Mouse (Mus musculus): ENCODE data around the gene Gp1bb. TPM values are rescaled to one million over a fixed set of nuclear protein-coding genes. Genes with fewer than 3 reads are reported as not detected.
A peak's percentile ranks its signal among the peaks of the same experiment; 100 is the strongest.

The Gp1bb gene
- total and polyA plus RNA-seq, 3 experiments, result 0.14 to 0.35 TPM; not detected in 1

- no peak for TF ChIP-seq RAD21 (IDR thresholded peaks at IDR 0.05; ENCODE audit: low read depth, low read length)
- TF ChIP-seq ETS1 (IDR thresholded peaks at IDR 0.05; ENCODE audit: low read depth, low read length), result no peak
- no peak for TF ChIP-seq MAFK (IDR thresholded peaks at IDR 0.05; ENCODE audit: borderline replicate concordance, low read depth, low read length)
- TF ChIP-seq SIN3A (IDR thresholded peaks at IDR 0.05; ENCODE audit: low read length), result no peak
- no peak for TF ChIP-seq KAT2A (conservative IDR thresholded peaks at IDR 0.05; ENCODE audit: low read depth, low read length)
- TF ChIP-seq MYB (IDR thresholded peaks at IDR 0.05; ENCODE audit: low read depth, low read length), result no peak
- no peak for TF ChIP-seq ZC3H11A (IDR thresholded peaks at IDR 0.05; ENCODE audit: low read depth, low read length)
- no peak for TF ChIP-seq NELFE (IDR thresholded peaks at IDR 0.05; ENCODE audit: low read depth, low read length)
- TF ChIP-seq GATA1 (IDR thresholded peaks at IDR 0.05; ENCODE audit: low read depth, low read length), result no peak
- TF ChIP-seq ELF1 (IDR thresholded peaks at IDR 0.05; ENCODE audit: low read depth, low read length), result no peak
- no peak for TF ChIP-seq MAZ (IDR thresholded peaks at IDR 0.05; ENCODE audit: low read depth, low read length)
- TF ChIP-seq ZNF384 (IDR thresholded peaks at IDR 0.05; ENCODE audit: low read depth, low read length), result no peak
- TF ChIP-seq MEF2A (IDR thresholded peaks at IDR 0.05; ENCODE audit: extremely low read depth, insufficient replicate concordance, low read depth, low read length, poor library complexity, severe bottlenecking), result no peak
- no peak for TF ChIP-seq ZKSCAN1 (IDR thresholded peaks at IDR 0.05; ENCODE audit: low read depth, low read length)
- TF ChIP-seq CTCF (IDR thresholded peaks at IDR 0.05 in 2 of 3, conservative IDR thresholded peaks at IDR 0.05 in 1 of 3; ENCODE audit: control insufficient read depth in 1 of 3, insufficient read depth in 1 of 3, low read depth in 2 of 3, low read length in 3 of 3, poor library complexity in 1 of 3, severe bottlenecking in 1 of 3), result no peak
- TF ChIP-seq POLR2AphosphoS2 (IDR thresholded peaks at IDR 0.05; ENCODE audit: low read length), result no peak
- TF ChIP-seq EP300 (IDR thresholded peaks at IDR 0.05; ENCODE audit: low read depth in 1 of 2, low read length in 2 of 2), result no peak
- TF ChIP-seq MYC (IDR thresholded peaks at IDR 0.05; ENCODE audit: low read depth, low read length), result no peak
- TF ChIP-seq MAX (IDR thresholded peaks at IDR 0.05; ENCODE audit: low read length), result no peak
- TF ChIP-seq USF1 (IDR thresholded peaks at IDR 0.05; ENCODE audit: low read depth, low read length), result no peak
- Histone ChIP-seq H3K4me1 (ENCODE audit: control insufficient read depth in 1 of 2, insufficient read depth in 2 of 2, low read length in 2 of 2) (no peaks in the 10 kb centered on the region), H3K36me3 (ENCODE audit: control insufficient read depth in 1 of 2, insufficient read depth in 2 of 2, low read length in 2 of 2) (no peaks in the 10 kb centered on the region), H3K27me3 (ENCODE audit: control insufficient read depth in 1 of 2, insufficient read depth in 2 of 2, low read length in 2 of 2) (peaks cover 1 to 2% of the 10 kb centered on the region in 2 experiments; a peak in 3 of 4 replicates), H3K9ac (ENCODE audit: control insufficient read depth, low read depth, low read length, poor library complexity, severe bottlenecking) (no peak overlapping the region), H3K79me2 (ENCODE audit: control insufficient read depth, insufficient read depth, low read length, poor library complexity) (no peaks in the 10 kb centered on the region), H3K4me3 (ENCODE audit: control insufficient read depth in 1 of 2, insufficient read depth in 1 of 2, low read depth in 2 of 2, low read length in 2 of 2) (no peak overlapping the region), H3K9me3 (replicated peaks; ENCODE audit: insufficient read depth, low read length) (no peaks in the 10 kb centered on the region), H3K27ac (ENCODE audit: control insufficient read depth, low read depth, low read length) (no peak overlapping the region)
- DNase-seq (ENCODE audit: low read depth, low spot score), result peak; percentile 19
Measured at GRCm38 (mm10) chr16:18598006-18598405, 24.2 kb downstream of the Gp1bb start.

GRCm38 (mm10) chr16:18596255-18596654, 25.9 kb downstream of the Gp1bb start:
- Histone ChIP-seq H3K9ac (ENCODE audit: control insufficient read depth, low read depth, low read length, poor library complexity, severe bottlenecking) (no peak overlapping the region), H3K27ac (ENCODE audit: control insufficient read depth, low read depth, low read length) (no peak overlapping the region), H3K79me2 (ENCODE audit: control insufficient read depth, insufficient read depth, low read length, poor library complexity) (no peaks in the 10 kb centered on the region), H3K4me1 (ENCODE audit: control insufficient read depth in 1 of 2, insufficient read depth in 2 of 2, low read length in 2 of 2) (no peaks in the 10 kb centered on the region), H3K9me3 (replicated peaks; ENCODE audit: insufficient read depth, low read length) (no peaks in the 10 kb centered on the region), H3K27me3 (ENCODE audit: control insufficient read depth in 1 of 2, insufficient read depth in 2 of 2, low read length in 2 of 2) (peaks cover 1 to 2% of the 10 kb centered on the region in 2 experiments; a peak in 3 of 4 replicates), H3K36me3 (ENCODE audit: control insufficient read depth in 1 of 2, insufficient read depth in 2 of 2, low read length in 2 of 2) (no peaks in the 10 kb centered on the region), H3K4me3 (ENCODE audit: control insufficient read depth in 1 of 2, insufficient read depth in 1 of 2, low read depth in 2 of 2, low read length in 2 of 2) (no peak overlapping the region)
- no peak for TF ChIP-seq UBTF (IDR thresholded peaks at IDR 0.05; ENCODE audit: borderline replicate concordance, insufficient read depth, low read depth, low read length)
- no peak for TF ChIP-seq ETS1 (IDR thresholded peaks at IDR 0.05; ENCODE audit: low read depth, low read length)
- no peak for TF ChIP-seq CHD2 (IDR thresholded peaks at IDR 0.05; ENCODE audit: low read length)
- TF ChIP-seq CTCF (IDR thresholded peaks at IDR 0.05 in 2 of 3, conservative IDR thresholded peaks at IDR 0.05 in 1 of 3; ENCODE audit: control insufficient read depth in 1 of 3, insufficient read depth in 1 of 3, low read depth in 2 of 3, low read length in 3 of 3, poor library complexity in 1 of 3, severe bottlenecking in 1 of 3), result no peak
- TF ChIP-seq ZMIZ1 (IDR thresholded peaks at IDR 0.05; ENCODE audit: low read depth, low read length), result no peak
- TF ChIP-seq TBP (IDR thresholded peaks at IDR 0.05; ENCODE audit: low read depth, low read length), result no peak
- no peak for TF ChIP-seq E2F4 (IDR thresholded peaks at IDR 0.05; ENCODE audit: borderline replicate concordance, low read depth, low read length)
- TF ChIP-seq EP300 (IDR thresholded peaks at IDR 0.05; ENCODE audit: low read depth in 1 of 2, low read length in 2 of 2), result no peak
- TF ChIP-seq MYB (IDR thresholded peaks at IDR 0.05; ENCODE audit: low read depth, low read length), result no peak
- no peak for TF ChIP-seq RAD21 (IDR thresholded peaks at IDR 0.05; ENCODE audit: low read depth, low read length)
- no peak for TF ChIP-seq JUND (IDR thresholded peaks at IDR 0.05; ENCODE audit: low read depth, low read length)
- no peak for TF ChIP-seq RCOR1 (IDR thresholded peaks at IDR 0.05; ENCODE audit: low read depth, low read length)
- TF ChIP-seq HCFC1 (IDR thresholded peaks at IDR 0.05; ENCODE audit: low read depth, low read length), result no peak
- TF ChIP-seq TCF12 (IDR thresholded peaks at IDR 0.05; ENCODE audit: low read depth, low read length), result no peak
- TF ChIP-seq MYC (IDR thresholded peaks at IDR 0.05; ENCODE audit: low read depth, low read length), result no peak
- no peak for TF ChIP-seq ZNF384 (IDR thresholded peaks at IDR 0.05; ENCODE audit: low read depth, low read length)
- TF ChIP-seq POLR2AphosphoS2 (IDR thresholded peaks at IDR 0.05; ENCODE audit: low read length), result no peak
- TF ChIP-seq MAZ (IDR thresholded peaks at IDR 0.05; ENCODE audit: low read depth, low read length), result no peak
- TF ChIP-seq USF1 (IDR thresholded peaks at IDR 0.05; ENCODE audit: low read depth, low read length), result no peak
- no peak for DNase-seq (ENCODE audit: low read depth, low spot score)
